Mouse (Mus musculus): ENCODE data around the gene Ctnna2. TPM values are rescaled to one million over a fixed set of nuclear protein-coding genes. Genes with fewer than 3 reads are reported as not detected.
A peak's percentile ranks its signal among the peaks of the same experiment; 100 is the strongest.

The Ctnna2 gene
- total RNA-seq (2021) = 1 to 10 TPM; 2.6 to 3.5 TPM
- long read RNA-seq, experiment 1 = 0 reads
- long read RNA-seq, experiment 2 = 0 reads

DNA sequence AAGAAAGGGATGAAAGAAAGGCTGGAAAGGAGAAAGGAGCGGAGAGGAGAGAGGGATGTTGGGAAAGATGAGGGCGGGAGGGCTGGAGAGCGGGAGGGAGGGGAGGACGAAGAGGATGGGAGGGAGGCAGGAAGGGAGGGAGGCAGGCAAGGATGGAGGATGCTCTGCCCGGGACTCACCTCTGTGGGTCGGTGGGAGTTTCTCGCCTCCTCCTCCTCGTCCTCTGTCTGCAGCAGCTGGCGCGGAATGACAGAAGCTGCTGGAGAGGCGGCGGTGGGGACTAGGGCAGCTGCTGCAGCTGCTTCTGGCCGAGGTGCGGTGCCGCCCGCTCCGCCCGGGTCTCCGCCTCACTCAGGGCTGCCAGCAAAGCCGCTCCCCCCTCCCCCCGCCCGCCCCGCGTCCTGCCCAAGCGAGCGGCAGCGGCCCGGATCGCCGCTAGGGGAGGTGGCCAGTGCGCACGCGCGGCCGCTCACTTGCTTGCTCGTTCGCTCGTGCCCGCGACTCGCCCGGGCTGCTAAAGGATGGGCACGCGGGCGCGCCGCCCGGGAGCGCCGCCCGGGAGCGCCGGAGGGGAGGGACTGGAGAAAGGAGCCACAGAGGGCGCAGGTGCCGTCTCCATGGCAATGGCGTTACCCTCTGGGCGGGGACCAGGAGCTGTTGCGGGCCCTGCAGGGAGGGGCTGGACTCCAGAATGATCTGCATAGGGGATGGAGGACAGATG is at the start of gene Ctnna2:
Gene Ctnna2 (minus strand): TSS at position 459 of the 721 bp plus-strand sequence.
- DNase-seq (ENCODE audit: low spot score in 2 of 2) = peak; percentile 49 to 56

DNA sequence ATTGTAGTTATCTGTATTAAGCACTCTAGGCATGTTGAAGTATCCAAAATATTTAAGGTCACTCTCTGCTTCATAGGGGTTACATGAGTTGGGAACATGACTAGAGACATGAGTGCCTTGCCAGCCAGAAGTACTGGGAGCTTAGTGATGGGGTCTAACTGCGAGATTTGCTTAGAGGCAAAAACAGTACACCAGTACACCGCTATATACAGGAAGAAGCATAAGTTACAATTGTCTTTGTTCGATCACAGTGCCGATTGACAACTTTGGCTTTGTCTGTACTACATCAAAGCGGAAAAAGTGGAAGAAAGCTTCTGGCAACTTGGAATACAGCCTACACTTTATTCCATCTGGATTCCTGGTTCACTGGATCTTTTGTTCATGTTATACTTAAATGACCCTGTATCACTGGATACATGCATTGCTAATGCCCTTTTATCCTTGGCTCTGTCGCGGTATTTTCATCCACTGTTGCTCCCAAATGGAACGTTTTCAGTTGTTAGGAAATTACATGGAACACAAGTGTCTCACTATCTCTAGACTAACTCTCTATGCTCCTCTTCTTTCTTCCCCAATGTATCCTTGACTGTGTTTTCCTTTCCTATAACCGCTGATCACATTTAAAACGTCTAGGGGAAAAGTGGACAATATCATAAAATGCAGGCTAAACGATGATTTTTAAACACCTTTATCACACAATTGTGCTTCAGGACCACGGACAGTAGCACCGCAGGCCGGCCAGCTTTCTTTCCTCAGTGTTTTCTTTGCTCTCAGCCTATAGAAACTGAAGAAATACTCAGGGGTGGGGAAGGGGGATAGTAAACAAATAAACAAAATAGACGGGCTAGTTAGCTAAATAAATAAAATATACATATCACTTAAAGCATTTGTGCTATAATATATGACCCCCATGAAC is 896 bp upstream of the Ctnna2 start:
- DNase-seq (ENCODE audit: low spot score in 2 of 2) = no peak

DNA sequence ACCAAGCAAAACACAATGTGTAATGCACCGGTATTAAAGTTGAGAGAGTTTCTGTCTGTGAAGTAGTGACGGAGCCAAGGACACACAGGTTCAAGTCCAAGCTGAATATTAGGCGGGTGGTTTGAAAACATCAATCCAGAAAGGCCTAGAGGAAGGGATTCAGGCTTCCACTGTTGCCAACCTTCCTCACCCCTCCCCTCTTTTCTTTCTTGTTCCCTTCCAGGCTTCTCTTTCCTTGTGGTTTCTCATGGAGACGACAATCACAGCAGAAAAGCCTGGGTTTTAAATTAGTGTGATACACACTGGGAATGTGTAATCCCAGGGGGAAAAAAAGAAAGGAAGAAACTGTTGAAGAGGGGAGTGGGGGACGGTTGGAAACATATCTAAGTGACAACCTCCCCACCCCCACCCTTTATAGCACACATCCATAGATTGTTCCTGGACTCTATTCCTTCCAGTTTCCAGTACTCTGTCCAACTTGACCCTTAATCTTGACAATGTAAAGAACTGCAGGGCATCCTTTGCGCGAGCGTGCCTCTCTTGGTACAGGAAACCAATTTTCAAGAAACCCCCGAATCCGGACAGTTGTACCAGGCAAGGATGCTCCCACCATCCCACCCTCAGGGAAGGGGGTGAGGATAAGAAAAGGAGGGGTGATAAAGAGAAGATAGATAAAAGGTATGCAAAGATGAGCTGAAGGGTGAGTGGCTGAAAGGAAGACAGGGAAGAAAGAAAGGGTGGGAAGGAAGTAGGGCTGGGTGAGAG is 841 bp downstream of the Ctnna2 start:
- no peak for DNase-seq (ENCODE audit: low spot score in 2 of 2)

DNA sequence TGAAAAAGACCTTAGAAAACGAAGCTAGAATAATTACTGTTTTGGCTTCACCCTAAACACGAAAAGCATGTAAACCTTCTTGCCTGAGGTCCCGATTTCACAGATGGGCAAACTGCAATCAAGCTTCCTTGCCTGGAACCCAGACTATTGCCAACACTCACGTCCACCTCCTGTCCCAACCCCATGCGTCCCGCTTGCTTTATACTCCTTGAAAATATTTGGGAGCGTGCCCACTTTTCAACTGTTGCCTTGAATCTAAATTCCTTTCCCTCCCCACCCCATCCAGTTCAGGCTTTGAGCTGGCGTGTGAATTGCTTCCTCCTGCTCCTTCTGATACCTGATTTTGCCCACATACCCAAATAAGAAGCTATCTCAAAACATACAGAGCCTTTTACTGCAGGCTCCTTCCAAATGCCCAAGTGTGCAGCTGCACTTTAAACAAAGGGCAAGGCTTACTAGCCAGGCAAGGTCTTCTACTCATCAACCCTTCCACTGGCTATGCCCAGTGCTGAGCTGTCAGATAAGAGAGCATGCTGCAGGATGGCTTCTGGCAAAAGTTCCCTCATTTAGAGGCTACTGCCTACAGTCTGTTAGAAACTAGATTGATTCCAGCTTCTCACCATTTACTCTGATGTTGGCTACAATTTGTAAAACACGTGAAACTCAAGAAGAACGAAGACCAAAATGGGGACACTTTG is 8.8 kb downstream of the Ctnna2 start:
- DNase-seq (ENCODE audit: low spot score in 2 of 2) = no peak

DNA sequence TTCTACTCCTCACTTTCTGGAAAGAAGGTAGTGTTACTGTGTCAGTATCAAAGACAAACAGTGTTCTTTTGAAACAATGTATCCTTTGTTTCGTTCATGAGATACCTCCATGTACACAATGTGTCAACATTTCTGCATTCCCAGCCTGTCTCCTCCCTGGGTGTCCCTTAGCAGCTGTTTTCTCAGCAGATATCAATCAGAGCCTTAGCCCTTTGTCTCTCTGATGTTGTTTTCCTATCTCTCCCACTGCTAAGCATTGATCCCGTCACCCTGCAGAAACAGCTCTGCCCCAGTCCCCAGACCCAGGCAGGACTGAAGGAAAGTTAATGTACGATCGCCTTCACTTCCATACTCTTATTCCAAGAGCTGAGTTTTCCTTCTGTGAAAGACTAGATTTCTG is 9.7 kb downstream of the Ctnna2 start:
- DNase-seq (ENCODE audit: low spot score in 2 of 2) = no peak

DNA sequence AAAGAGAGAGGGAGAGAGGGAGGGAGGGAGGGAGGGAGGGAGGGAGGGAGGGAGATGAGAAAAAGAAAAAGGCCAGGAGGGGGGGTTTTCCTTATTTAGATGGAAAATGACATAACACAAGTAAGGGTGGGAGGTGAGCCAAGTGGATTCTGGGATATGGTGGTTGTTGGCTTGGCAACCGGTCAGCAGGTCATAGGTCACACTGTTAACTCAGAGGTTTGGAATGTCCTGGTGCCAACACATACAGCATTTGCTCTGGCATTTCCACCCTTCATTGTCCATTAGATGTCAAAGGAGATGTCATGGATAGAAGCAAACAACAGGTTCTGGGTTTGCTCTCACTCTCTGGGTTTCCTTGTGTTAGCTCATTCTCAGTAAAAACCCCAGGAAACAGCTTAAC is 17.5 kb downstream of the Ctnna2 start:
- DNase-seq (ENCODE audit: low spot score in 2 of 2) = no peak

DNA sequence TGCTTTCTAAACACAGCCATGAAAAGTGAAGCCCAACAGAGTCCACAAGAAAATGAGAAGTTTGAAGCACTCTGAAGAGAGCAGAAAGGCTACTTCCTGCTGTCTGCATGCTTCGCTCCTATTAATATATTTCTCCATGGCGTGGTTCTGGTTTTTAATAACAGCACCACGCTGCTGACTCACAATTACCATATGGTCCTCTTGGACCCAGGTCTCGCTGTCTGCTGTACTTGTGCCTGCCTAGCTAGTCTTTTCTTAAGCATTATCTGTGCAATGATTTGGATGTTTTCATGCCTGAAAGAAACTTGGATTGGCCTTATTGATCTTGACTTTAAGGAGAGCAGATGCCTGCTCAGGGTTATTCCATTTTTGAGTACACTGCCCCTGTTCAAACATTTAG is 28.2 kb downstream of the Ctnna2 start:
- no peak for DNase-seq (ENCODE audit: low spot score in 2 of 2)

DNA sequence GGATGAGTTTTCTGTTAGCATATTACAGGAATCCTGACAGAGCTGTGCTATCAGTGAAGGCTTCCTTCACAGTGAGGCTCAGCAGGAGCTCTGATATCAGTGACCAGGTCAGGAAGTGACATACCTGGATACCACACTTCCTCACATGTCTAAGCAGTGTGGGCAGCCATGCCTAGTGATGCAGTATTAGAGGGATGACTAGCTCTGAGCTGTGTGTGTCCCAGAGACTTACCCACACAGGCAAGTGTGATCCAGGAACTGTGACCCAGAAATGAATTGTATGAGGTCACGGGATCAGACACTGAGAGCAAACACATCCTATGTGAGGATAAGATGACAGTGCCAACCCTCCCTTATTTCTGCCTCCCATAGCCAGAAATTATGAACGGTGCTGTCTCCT is 28.8 kb downstream of the Ctnna2 start:
- no peak for DNase-seq (ENCODE audit: low spot score in 2 of 2)

DNA sequence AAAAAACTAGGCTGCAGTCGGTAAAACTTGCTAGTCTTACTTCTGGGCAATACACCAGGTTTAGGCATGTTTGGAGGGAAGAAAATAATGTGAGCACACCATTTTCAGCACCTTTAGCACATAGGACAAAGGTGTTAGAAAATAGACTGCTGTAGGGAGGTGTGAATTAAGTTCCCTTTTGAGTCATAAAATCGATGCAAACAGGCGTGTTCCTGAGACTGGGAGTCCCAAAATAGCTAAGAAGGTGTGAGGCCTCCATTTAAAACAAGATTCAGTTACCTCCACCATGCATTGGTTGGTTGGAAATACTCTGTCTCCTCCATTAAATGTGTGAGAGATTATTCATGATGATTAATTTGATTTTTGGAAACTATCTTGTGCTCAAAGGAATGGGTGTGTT is 50.1 kb downstream of the Ctnna2 start:
- DNase-seq (ENCODE audit: low spot score in 2 of 2) = no peak

DNA sequence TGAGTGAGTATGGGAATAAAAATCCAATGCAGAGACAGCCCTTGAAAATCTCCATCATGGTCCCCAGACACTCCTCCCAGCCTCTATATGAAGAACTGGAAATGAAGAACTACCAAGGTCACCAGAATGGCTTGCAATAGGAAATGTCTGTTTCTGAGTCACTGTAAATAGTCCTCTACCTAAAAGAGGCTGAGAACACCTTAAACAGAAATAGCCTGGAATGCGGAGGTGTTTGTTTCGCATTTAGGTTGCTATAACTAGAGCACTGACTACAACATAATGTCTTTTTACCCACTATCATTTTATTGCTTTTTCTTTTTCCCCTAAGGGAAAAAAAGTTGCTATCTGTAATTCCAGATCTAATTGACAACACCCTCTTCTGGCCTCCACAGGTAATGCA is 106.3 kb downstream of the Ctnna2 start:
- DNase-seq (ENCODE audit: low spot score in 2 of 2) = no peak

DNA sequence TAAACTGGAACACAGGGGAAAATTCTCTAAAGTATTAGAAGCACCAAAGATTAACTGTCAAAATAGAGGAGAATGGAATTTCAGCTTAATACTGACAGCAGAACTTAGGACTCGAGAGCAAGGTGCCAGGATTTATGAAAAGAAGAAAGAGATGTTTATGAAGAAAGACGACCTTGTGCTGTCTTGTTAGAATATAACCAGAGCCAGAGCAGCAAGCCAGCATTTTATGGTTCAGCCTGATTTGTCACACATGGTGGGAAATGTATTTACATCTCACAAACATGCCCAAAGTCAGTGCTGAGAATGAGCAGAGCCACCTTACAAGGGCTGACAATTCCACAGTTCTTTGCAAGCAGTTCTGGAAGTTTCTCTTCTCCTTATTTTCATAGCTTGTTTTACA is 110.2 kb downstream of the Ctnna2 start:
- DNase-seq (ENCODE audit: low spot score in 2 of 2) = no peak

DNA sequence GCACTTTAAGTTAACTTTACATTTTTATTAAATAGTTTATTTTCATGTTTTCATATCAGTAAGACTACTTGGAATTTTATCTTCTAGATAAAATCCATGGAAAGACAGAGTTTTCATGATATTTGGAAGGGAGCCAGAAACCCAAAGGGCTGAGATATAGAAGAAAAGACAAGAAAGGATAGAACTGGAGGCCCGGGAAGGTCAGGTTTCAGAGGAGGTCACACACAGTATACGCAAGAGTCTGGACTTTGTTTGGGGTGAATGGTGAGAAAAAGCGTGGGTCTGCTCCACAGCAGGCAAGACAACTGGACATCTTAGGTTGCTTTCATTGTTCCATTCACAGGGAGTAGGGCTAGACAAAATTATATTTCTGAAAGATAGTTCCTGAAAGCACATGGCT is 111.4 kb downstream of the Ctnna2 start:
- no peak for DNase-seq (ENCODE audit: low spot score in 2 of 2)

DNA sequence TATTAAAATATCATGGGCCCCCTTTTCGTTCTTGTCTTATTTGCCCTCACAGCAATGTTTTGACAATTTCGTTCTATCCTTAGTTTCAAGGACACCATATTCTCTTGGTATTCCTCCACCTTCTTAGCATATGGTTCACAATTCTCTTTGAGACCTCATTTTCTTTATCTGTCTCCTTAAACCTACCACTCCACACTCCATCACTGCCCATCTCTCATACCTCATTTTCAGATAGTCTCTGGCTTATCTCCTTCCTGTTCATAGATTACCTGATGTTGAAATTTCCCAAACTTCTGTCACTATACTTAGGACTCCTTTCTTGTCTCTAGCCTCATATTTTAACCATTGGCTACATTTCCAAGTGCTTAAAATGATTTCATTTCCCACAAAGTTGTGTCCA is 116.1 kb downstream of the Ctnna2 start:
- DNase-seq (ENCODE audit: low spot score in 2 of 2) = no peak

DNA sequence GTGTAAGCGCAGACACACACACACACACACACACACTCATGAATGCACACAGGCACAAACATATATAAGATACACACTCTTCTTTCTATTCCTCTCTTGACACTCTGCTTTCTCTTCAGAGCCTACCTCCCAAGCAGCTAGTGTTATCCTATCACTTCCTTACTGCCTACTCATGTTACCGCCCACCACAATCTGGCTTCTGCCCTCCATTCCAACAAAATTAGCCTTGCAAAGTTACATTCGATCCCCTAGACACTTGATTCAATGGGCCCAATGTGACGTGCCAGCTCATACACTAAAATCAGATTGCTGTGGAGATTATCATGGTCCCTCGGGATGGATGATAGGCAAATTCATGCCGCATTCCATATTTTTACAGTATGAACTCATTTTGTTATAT is 116.7 kb downstream of the Ctnna2 start:
- DNase-seq (ENCODE audit: low spot score in 2 of 2) = no peak

DNA sequence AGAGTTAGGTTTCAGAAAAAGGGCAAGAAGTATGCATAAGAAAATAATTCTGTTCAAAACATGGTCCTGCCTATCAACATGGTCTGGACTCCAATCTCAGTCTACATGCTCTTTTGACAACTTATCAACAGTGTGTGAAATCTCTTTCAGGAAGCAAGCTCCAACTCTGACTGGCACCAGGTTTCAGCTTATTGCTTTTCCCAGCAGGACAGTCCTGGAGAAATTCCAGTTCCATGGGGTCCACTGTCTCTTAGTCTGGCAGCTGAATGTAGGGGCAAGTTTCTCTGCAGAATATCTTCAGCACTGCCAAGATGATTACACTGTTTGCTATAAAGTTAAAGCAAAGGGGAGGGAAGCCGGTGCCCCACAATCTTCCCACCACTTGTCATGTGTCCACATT is 130.1 kb downstream of the Ctnna2 start:
- no peak for DNase-seq (ENCODE audit: low spot score in 2 of 2)

DNA sequence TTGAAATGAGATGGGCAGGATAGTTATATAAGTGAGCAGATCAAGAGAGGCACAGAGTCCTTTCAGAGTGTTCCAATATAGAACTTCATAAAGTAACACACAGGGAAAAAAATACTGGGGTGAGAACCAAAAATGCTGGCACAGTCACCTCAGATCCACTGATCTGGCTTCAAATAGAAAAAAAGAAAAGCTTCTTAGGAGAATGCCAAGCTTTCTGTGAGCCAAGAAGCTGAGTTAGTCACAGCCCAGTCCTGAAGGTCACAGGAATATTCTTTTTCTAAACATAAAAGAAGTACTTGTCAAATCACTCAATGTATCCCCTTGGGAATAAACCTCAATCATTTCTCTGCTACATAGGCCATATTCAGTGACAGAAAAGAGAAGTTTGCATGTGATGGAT is 130.7 kb downstream of the Ctnna2 start:
- no peak for DNase-seq (ENCODE audit: low spot score in 2 of 2)

DNA sequence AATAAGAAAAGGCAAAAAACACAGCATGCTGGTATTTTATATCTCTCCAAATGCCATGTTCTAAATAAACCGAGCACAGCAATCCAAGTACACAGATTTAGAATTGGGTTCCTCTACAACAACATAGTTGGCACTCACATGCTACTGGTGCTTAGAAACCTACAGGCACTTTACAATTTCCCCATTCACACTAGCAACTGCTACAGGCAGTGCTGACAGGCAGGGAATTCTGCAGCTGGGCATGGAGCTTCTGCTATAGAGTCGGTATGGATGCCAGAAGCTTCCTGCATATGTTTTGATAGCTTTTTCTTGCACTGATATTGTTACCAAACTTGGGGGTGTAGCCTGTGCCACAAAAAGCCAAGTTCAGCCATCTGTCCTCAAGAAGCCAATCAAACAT is 131.8 kb downstream of the Ctnna2 start:
- no peak for DNase-seq (ENCODE audit: low spot score in 2 of 2)

DNA sequence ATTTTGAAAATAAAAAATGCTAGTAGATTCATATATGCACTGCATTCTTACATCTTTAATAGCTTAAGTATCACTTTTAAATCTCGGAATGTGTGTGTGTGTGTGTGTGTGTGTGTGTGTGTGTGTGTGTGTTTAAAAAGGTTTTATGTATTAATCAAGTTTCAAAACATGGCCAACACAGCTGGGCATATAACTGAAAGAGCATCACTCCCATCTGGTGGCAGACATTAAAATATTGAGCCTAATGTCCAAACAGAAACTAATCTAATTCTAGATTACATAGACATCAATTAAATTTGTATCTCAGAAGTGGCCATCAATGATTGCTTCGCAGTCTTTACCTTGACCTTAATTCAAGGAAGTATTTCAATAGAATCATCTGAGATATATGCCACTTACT is 140.4 kb downstream of the Ctnna2 start:
- no peak for DNase-seq (ENCODE audit: low spot score in 2 of 2)

DNA sequence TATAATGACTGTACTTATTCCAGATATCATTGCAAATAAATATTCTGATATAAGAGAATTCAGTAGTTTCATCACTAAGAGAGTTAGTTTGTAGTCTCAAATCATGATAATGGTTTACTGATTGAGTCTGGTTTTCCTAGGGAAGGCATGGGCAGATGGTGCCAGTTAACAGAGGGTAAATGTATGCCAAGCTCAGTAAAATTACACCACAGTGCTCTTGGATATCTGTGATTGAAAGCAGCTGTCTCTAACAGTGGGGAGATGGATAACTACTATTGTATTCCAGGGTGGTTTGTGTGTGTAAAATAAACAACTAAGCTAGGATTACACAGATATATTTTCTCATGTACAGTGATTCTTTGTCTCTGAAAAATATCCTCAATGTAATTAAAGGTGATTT is 140.8 kb downstream of the Ctnna2 start:
- DNase-seq (ENCODE audit: low spot score in 2 of 2) = no peak

DNA sequence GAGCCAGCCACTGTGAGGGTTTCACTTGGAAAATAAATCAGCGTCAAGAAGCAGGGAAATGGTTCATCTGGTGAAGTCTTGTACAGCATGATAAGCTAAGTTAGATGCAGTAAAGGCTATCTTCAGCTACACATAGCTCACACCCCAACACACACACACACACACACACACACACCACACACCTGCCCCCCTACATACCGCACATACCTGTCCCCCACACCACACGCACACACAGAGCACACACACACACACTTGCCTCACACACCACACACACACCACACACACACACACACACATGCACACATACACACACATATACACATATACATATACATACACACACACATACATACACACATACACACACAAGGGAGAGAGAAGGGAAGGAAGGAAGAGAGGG is 142.0 kb downstream of the Ctnna2 start:
- DNase-seq (ENCODE audit: low spot score in 2 of 2) = no peak

DNA sequence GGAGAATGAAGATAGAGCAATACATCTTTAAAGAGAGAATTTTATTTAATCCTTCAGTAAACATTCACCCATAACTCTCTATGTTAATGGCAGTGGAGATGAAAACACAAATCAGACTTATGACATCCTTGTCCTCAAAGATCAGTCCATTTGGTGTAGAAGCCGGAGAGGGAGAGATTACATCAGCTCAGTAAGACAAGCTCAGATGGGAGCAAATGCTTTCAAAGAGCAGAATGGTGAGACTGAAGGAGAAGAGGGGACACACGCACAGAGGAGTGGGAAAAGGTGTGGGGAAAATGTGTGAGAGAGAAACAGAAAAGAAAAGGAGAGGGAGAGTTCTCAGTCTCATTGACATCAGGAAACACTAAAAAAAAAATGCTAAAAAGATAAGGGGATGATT is 144.8 kb downstream of the Ctnna2 start:
- no peak for DNase-seq (ENCODE audit: low spot score in 2 of 2)
